Mouse (Mus musculus) hindbrain, embryonic 15.5 days (tissue): ENCODE results near the gene Nwd1. TPM values are rescaled to one million over a fixed set of nuclear protein-coding genes. Genes with fewer than 3 reads are reported as not detected.

ENCODE experiments used
- ATAC-seq: fragments of 200-750 bp; cut with Nextera tagmentation; 2 replicates; pipeline ENCODE4 v1.8.0; 2017; ENCODE audit warnings: low read depth, moderate number of reproducible peaks, moderate TSS enrichment; ENCODE audit not compliant: low FRiP score
- H3K27ac ChIP-seq: fragments of 300-500 bp; sonication (generic); replicated peaks from 2 replicates; pipeline ENCODE4 v1.5.1; 2015; ENCODE audit warnings: mild to moderate bottlenecking, inconsistent platforms
- H3K27me3 ChIP-seq: fragments of 300-500 bp; sonication (generic); 2 replicates; pipeline ENCODE4 v1.6.1; 2015; ENCODE audit warnings: control low read depth, inconsistent platforms
- H3K36me3 ChIP-seq: fragments of 300-500 bp; sonication (generic); 2 replicates; pipeline ENCODE4 v1.6.1; 2015; ENCODE audit warnings: control low read depth, inconsistent platforms
- H3K4me1 ChIP-seq: fragments of 300-500 bp; sonication (generic); replicated peaks from 2 replicates; pipeline ENCODE4 v1.6.1; 2015; ENCODE audit warnings: control low read depth, inconsistent platforms
- H3K4me2 ChIP-seq: fragments of 300-500 bp; sonication (generic); 2 replicates; pipeline ENCODE4 v1.6.1; 2015; ENCODE audit warnings: moderate library complexity, mild to moderate bottlenecking, inconsistent platforms
- H3K4me3 ChIP-seq: fragments of 300-500 bp; sonication (generic); 2 replicates; pipeline ENCODE4 v1.5.1; 2015; ENCODE audit warnings: mild to moderate bottlenecking, inconsistent platforms
- H3K9ac ChIP-seq: fragments of 300-500 bp; sonication (generic); 2 replicates; pipeline ENCODE4 v1.6.1; 2015; ENCODE audit warnings: inconsistent platforms
- H3K9me3 ChIP-seq: fragments of 300-500 bp; sonication (generic); 2 replicates; pipeline ENCODE4 v1.6.1; 2016; ENCODE audit warnings: control low read depth, inconsistent platforms
- WGBS: fragments of 180-500 bp; shearing (Covaris S2); methylation state at CpG from one replicate; pipeline ENCODE4 v1.1.7; 2015; 5-methylcytosine and 5-hydroxymethylcytosine counted together
- polyA plus RNA-seq: library from polyadenylated mRNA; unstranded; fragments of >200 nt; fragmentation: Nextera tagmentation; extraction: Ambion mirVana; gene quantifications from 2 replicates; pipeline ENCODE4 v1.2.1, GENCODE M21; 2015

Nwd1 gene
- 2.3 and 2.9 TPM in 2 replicates for polyA plus RNA-seq

GRCm38 (mm10) chr8:72646060-72646767 is at the start of gene Nwd1:
Gene Nwd1, plus strand, starts transcription at chr8:72646711.
- H3K9me3 ChIP-seq: no peaks in the 10 kb centered on the region
- peak within 1 kb of the TSS; percentile 37 for H3K4me2 ChIP-seq
- no peaks in the 10 kb centered on the region for H3K36me3 ChIP-seq
- peak within 1 kb of the TSS; percentile 83 for H3K27ac ChIP-seq
- peak within 1 kb of the TSS; percentile 19; the same call in 1 of the 2 replicates for H3K9ac ChIP-seq
- ATAC-seq: peak; percentile 91
- no peaks in the 10 kb centered on the region for H3K27me3 ChIP-seq
- WGBS: 35% methylated on average over 11 of the region's 11 CpGs
- H3K4me3 ChIP-seq: 0 out of 2 replicates have a peak within 1 kb of the TSS, but pooled peaks have one; percentile 2
- H3K4me1 ChIP-seq: peaks cover 18% of the 10 kb centered on the region

- no peaks in the 10 kb centered on the region for H3K27me3 ChIP-seq
- no peak overlapping the region for H3K27ac ChIP-seq
- no peak overlapping the region for H3K9ac ChIP-seq
- no peak overlapping the region for H3K4me3 ChIP-seq
- peaks cover 14% of the 10 kb centered on the region; the same call in 1 of the 2 replicates for H3K4me1 ChIP-seq
- H3K36me3 ChIP-seq: no peaks in the 10 kb centered on the region
- no peaks in the 10 kb centered on the region for H3K9me3 ChIP-seq
- no peak overlapping the region for H3K4me2 ChIP-seq
- WGBS: 97% methylated on average over 1 of the region's 1 CpGs
- ATAC-seq: no peak
These were observed 3.6 kb upstream of the Nwd1 start for GRCm38 (mm10) chr8:72642885-72643284.

GRCm38 (mm10) chr8:72644601-72645000 is 1.9 kb upstream of the Nwd1 start:
- Histone ChIP-seq H3K36me3 (no peaks in the 10 kb centered on the region), H3K27me3 (no peaks in the 10 kb centered on the region), H3K4me3 (no peak overlapping the region), H3K4me1 (peaks cover 14% of the 10 kb centered on the region), H3K9me3 (no peaks in the 10 kb centered on the region), H3K27ac (no peak overlapping the region), H3K9ac (no peak overlapping the region), H3K4me2 (no peak overlapping the region)
- no peak for ATAC-seq
- WGBS: 70% methylated on average over 4 of the region's 4 CpGs

- peak; percentile 47 for ATAC-seq
- H3K9me3 ChIP-seq: no peaks in the 10 kb centered on the region
- WGBS: 65% methylated on average over 5 of the region's 5 CpGs
- peaks cover 18% of the 10 kb centered on the region for H3K4me1 ChIP-seq
- H3K27ac ChIP-seq: peak overlapping the region; percentile 83
- H3K4me2 ChIP-seq: peak overlapping the region; percentile 37
- H3K9ac ChIP-seq: peak overlapping the region; percentile 19; the same call in 1 of the 2 replicates
- H3K36me3 ChIP-seq: no peaks in the 10 kb centered on the region
- no peaks in the 10 kb centered on the region for H3K27me3 ChIP-seq
- H3K4me3 ChIP-seq: 0 out of 2 replicates have a peak overlapping the region, but pooled peaks have one; percentile 2
These were observed 245 bp downstream of the Nwd1 start for GRCm38 (mm10) chr8:72646768-72647143.

GRCm38 (mm10) chr8:72650697-72651096 is 4.2 kb downstream of the Nwd1 start:
- no peak overlapping the region for H3K4me2 ChIP-seq
- no peak overlapping the region for H3K9ac ChIP-seq
- ATAC-seq: no peak
- no peaks in the 10 kb centered on the region for H3K36me3 ChIP-seq
- no peak overlapping the region for H3K27ac ChIP-seq
- no peaks in the 10 kb centered on the region for H3K27me3 ChIP-seq
- H3K9me3 ChIP-seq: no peaks in the 10 kb centered on the region
- H3K4me1 ChIP-seq: peaks cover 26% of the 10 kb centered on the region
- 97% methylated on average over 2 of the region's 2 CpGs for WGBS
- H3K4me3 ChIP-seq: no peak overlapping the region

- Histone ChIP-seq H3K9me3 (no peaks in the 10 kb centered on the region), H3K4me3 (no peak overlapping the region), H3K27me3 (no peaks in the 10 kb centered on the region), H3K9ac (no peak overlapping the region; the same call in 1 of the 2 replicates), H3K27ac (peak overlapping the region; percentile 74), H3K36me3 (no peaks in the 10 kb centered on the region), H3K4me1 (peaks cover 15% of the 10 kb centered on the region), H3K4me2 (peak overlapping the region; percentile 14; the same call in 1 of the 2 replicates)
- ATAC-seq: peak; percentile 94
- 20% methylated on average over 13 of the region's 13 CpGs for WGBS
These were observed 8.3 kb downstream of the Nwd1 start for GRCm38 (mm10) chr8:72654565-72655521.

- peak overlapping the region; percentile 74 for H3K27ac ChIP-seq
- H3K27me3 ChIP-seq: no peaks in the 10 kb centered on the region
- H3K4me3 ChIP-seq: no peak overlapping the region
- 60% methylated on average over 3 of the region's 3 CpGs for WGBS
- H3K4me2 ChIP-seq: peak overlapping the region; percentile 14; the same call in 1 of the 2 replicates
- no peaks in the 10 kb centered on the region for H3K36me3 ChIP-seq
- H3K9me3 ChIP-seq: no peaks in the 10 kb centered on the region
- no peak overlapping the region for H3K9ac ChIP-seq
- peaks cover 12% of the 10 kb centered on the region for H3K4me1 ChIP-seq
- ATAC-seq: peak; percentile 46; the same call in 1 of the 2 replicates
These were observed 9.0 kb downstream of the Nwd1 start for GRCm38 (mm10) chr8:72655522-72655912.

- Histone ChIP-seq H3K4me1 (peaks cover 9% of the 10 kb centered on the region), H3K9me3 (no peaks in the 10 kb centered on the region), H3K36me3 (no peaks in the 10 kb centered on the region), H3K4me3 (no peak overlapping the region), H3K27me3 (no peaks in the 10 kb centered on the region), H3K4me2 (no peak overlapping the region), H3K9ac (no peak overlapping the region), H3K27ac (no peak overlapping the region)
- no peak for ATAC-seq
- 90% methylated on average over 2 of the region's 2 CpGs for WGBS
These were observed 13.5 kb downstream of the Nwd1 start for GRCm38 (mm10) chr8:72659967-72660366.

- Histone ChIP-seq H3K27me3 (no peaks in the 10 kb centered on the region), H3K4me1 (no peaks in the 10 kb centered on the region), H3K4me3 (no peak overlapping the region), H3K9me3 (no peaks in the 10 kb centered on the region), H3K36me3 (no peaks in the 10 kb centered on the region), H3K27ac (no peak overlapping the region), H3K9ac (no peak overlapping the region), H3K4me2 (no peak overlapping the region)
- 85% methylated on average over 3 of the region's 3 CpGs for WGBS
- ATAC-seq: no peak
These were observed 17.7 kb downstream of the Nwd1 start for GRCm38 (mm10) chr8:72664107-72664652.

GRCm38 (mm10) chr8:72664757-72665156 is 18.2 kb downstream of the Nwd1 start:
- H3K36me3 ChIP-seq: no peaks in the 10 kb centered on the region
- no peaks in the 10 kb centered on the region for H3K27me3 ChIP-seq
- H3K27ac ChIP-seq: no peak overlapping the region
- no peak overlapping the region for H3K4me2 ChIP-seq
- no peak for ATAC-seq
- no peak overlapping the region for H3K9ac ChIP-seq
- no peak overlapping the region for H3K4me3 ChIP-seq
- H3K4me1 ChIP-seq: no peaks in the 10 kb centered on the region
- H3K9me3 ChIP-seq: no peaks in the 10 kb centered on the region
- 81% methylated on average over 5 of the region's 5 CpGs for WGBS

GRCm38 (mm10) chr8:72665405-72665804 is 18.9 kb downstream of the Nwd1 start:
- no peak for ATAC-seq
- Histone ChIP-seq H3K36me3 (no peaks in the 10 kb centered on the region), H3K9ac (no peak overlapping the region), H3K9me3 (no peaks in the 10 kb centered on the region), H3K4me3 (no peak overlapping the region), H3K4me2 (no peak overlapping the region), H3K27me3 (no peaks in the 10 kb centered on the region), H3K4me1 (no peaks in the 10 kb centered on the region), H3K27ac (no peak overlapping the region)
- WGBS: 72% methylated on average over 5 of the region's 5 CpGs

- H3K36me3 ChIP-seq: no peaks in the 10 kb centered on the region
- H3K9ac ChIP-seq: no peak overlapping the region
- ATAC-seq: no peak
- H3K4me2 ChIP-seq: no peak overlapping the region
- no peak overlapping the region for H3K4me3 ChIP-seq
- no peak overlapping the region for H3K27ac ChIP-seq
- H3K4me1 ChIP-seq: no peaks in the 10 kb centered on the region
- no peaks in the 10 kb centered on the region for H3K9me3 ChIP-seq
- H3K27me3 ChIP-seq: no peaks in the 10 kb centered on the region
These were observed 22.4 kb downstream of the Nwd1 start for GRCm38 (mm10) chr8:72668925-72669324.
